Mouse (Mus musculus) stomach, embryonic 16.5 days (tissue): ENCODE results near the gene Med4. TPM values are rescaled to one million over a fixed set of nuclear protein-coding genes. Genes with fewer than 3 reads are reported as not detected.

Source experiments
- polyA plus RNA-seq: library from polyadenylated mRNA; unstranded; fragments of >200 nt; fragmentation: Nextera tagmentation; extraction: Ambion mirVana; gene quantifications from 2 replicates; pipeline ENCODE4 v1.2.1, GENCODE M21; 2015

Med4 gene
- polyA plus RNA-seq, 1 experiment from 2014 or later, result 68.3 TPM

Other genes with a start within 250 kb of the Med4 start
- gene Rb1, start 184.2 kb upstream of the Med4 start, polyA plus RNA-seq, result 11.5 and 19.4 TPM in 2 replicates
- 1,005 and 1,128 TPM in 2 replicates for gene Itm2b, start 124.7 kb upstream of the Med4 start, polyA plus RNA-seq
- gene Sucla2, start 15.3 kb downstream of the Med4 start, polyA plus RNA-seq, result 106 and 122 TPM in 2 replicates
- gene Nudt15, start 38.2 kb downstream of the Med4 start, polyA plus RNA-seq, result 4.3 and 5.1 TPM in 2 replicates
- not detected in 2 replicates for gene Gm21750, start 151.2 kb downstream of the Med4 start, polyA plus RNA-seq